Mouse (Mus musculus): ENCODE data around the gene Nme9. TPM values are rescaled to one million over a fixed set of nuclear protein-coding genes. Genes with fewer than 3 reads are reported as not detected.

Gene Nme9
- polyA plus RNA-seq, 1 experiment from 2014 or later, result not detected

DNA sequence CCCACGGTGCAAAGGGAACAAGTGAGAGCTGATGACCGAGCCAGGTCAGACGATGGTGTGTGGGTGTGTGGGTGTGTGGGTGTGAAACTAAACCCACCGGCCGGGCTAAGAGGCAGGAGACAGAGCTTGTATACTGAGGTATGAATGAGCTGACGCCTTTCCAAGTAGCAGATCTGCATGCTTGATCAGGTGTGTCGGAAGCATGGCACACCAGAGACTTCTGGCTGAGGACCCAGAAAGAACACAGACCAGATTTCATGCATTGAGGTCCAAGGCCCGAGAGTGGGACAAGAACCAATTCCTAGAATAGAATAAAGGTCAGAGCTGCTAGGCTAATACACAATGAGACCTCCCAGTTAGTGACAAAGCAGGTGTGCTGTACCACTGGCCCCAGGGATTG, 12.2 kb upstream of the Nme9 start:
- 84% methylated on average over 8 of the region's 8 CpGs for WGBS
- peaks cover 11% of the 10 kb centered on the region for H3K27me3 ChIP-seq (ENCODE audit: control insufficient read depth, insufficient read depth, low read length)
- no peak for ATAC-seq (ENCODE audit: insufficient number of reproducible peaks, low FRiP score, low TSS enrichment, low read depth)

GRCm38 (mm10) chr9:99440941-99441340, 10.3 kb upstream of the Nme9 start:
- Histone ChIP-seq H3K4me2 (ENCODE audit: low read depth, severe bottlenecking) (no peak overlapping the region), H3K4me3 (ENCODE audit: low read depth, low read length) (no peak overlapping the region), H3K27ac (replicated peaks; ENCODE audit: low read depth, low read length) (no peak overlapping the region), H3K4me1 (ENCODE audit: control insufficient read depth, insufficient read depth, low read length) (no peaks in the 10 kb centered on the region; the same call in 1 of the 2 replicates), H3K36me3 (ENCODE audit: control insufficient read depth, insufficient read depth, low read length) (no peaks in the 10 kb centered on the region), H3K27me3 (ENCODE audit: control insufficient read depth, insufficient read depth, low read length) (peaks cover 11% of the 10 kb centered on the region), H3K9ac (ENCODE audit: low read length) (no peak overlapping the region), H3K9me3 (ENCODE audit: control insufficient read depth, low read length) (no peaks in the 10 kb centered on the region)
- DNase-seq (ENCODE audit: low spot score) (no peak), ATAC-seq (ENCODE audit: insufficient number of reproducible peaks, low FRiP score, low TSS enrichment, low read depth) (no peak)
- 86% methylated on average over 5 of the region's 5 CpGs for WGBS

More for the DNA sequence above, 12.2 kb upstream of the Nme9 start:
- no peak for DNase-seq (ENCODE audit: low spot score)
- Histone ChIP-seq H3K27ac (replicated peaks; ENCODE audit: low read depth, low read length) (no peak overlapping the region), H3K36me3 (ENCODE audit: control insufficient read depth, insufficient read depth, low read length) (no peaks in the 10 kb centered on the region), H3K4me3 (ENCODE audit: low read depth, low read length) (no peak overlapping the region), H3K9me3 (ENCODE audit: control insufficient read depth, low read length) (no peaks in the 10 kb centered on the region), H3K9ac (ENCODE audit: low read length) (no peak overlapping the region), H3K4me1 (ENCODE audit: control insufficient read depth, insufficient read depth, low read length) (peaks cover 9% of the 10 kb centered on the region; the same call in 1 of the 2 replicates), H3K4me2 (ENCODE audit: low read depth, severe bottlenecking) (no peak overlapping the region)

GRCm38 (mm10) chr9:99441647-99442433, 9.4 kb upstream of the Nme9 start:
- no peak overlapping the region for H3K4me3 ChIP-seq (ENCODE audit: low read depth, low read length)
- 92% methylated on average over 4 of the region's 4 CpGs for WGBS
- H3K36me3 ChIP-seq (ENCODE audit: control insufficient read depth, insufficient read depth, low read length), result no peaks in the 10 kb centered on the region
- no peaks in the 10 kb centered on the region for H3K9me3 ChIP-seq (ENCODE audit: control insufficient read depth, low read length)
- no peak overlapping the region for H3K27ac ChIP-seq (replicated peaks; ENCODE audit: low read depth, low read length)
- H3K4me1 ChIP-seq (ENCODE audit: control insufficient read depth, insufficient read depth, low read length), result no peaks in the 10 kb centered on the region; the same call in 1 of the 2 replicates
- H3K27me3 ChIP-seq (ENCODE audit: control insufficient read depth, insufficient read depth, low read length), result peaks cover 11% of the 10 kb centered on the region
- ATAC-seq (ENCODE audit: insufficient number of reproducible peaks, low FRiP score, low TSS enrichment, low read depth), result peak; percentile 33; the same call in 1 of the 2 replicates
- H3K4me2 ChIP-seq (ENCODE audit: low read depth, severe bottlenecking), result no peak overlapping the region
- no peak overlapping the region for H3K9ac ChIP-seq (ENCODE audit: low read length)
- DNase-seq (ENCODE audit: low spot score), result no peak

DNA sequence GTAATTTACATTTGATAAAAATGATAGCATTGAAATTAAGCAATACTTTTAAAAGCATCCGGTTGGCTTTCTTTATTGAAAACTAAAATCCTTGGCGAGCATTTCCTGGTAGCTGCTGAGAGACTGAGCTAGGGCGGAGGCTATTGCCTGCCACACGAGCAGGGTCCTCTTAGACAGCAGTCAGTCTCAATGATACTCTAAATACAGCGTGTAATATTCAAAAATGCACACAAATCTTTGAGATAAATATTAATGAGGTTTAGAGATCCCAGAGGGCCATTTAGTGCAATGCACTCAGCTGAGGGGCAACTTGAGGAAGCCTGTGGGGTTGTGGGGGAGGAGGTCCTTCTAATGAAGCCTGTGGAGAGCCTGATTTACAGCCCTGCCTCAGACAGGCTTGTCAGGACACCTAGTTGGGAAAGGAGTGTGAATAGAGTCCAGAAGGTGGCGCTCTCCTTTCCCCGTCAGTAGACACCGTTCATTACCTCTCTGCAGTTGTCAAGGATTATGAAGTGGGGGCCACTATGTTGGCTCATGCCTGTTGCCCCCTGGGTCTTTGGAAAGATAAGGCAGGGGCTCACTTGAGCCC, 6.6 kb upstream of the Nme9 start:
- 40% methylated on average over 8 of the region's 8 CpGs for WGBS
- ATAC-seq (ENCODE audit: insufficient number of reproducible peaks, low FRiP score, low TSS enrichment, low read depth), result no peak
- DNase-seq (ENCODE audit: low spot score), result peak; percentile 53

DNA sequence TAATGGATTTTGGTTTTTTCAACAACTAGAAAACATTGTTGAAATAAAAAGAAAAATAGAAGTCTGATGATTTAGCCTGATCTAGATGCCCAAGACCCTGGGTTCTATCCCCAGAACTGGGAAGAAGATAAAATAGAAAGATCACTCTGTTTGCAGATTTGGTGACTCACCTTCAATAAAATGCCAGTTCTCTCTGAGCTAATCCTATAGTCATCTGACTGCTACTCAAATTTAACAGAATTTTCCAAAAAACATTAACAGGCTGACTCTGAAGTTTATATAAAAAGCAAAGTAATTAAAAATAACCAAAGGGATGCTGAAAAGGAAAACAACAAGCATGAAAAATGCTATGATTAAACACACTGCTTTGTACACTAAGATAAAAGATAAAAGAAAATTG, 5.0 kb upstream of the Nme9 start:
- Histone ChIP-seq H3K27ac (replicated peaks; ENCODE audit: low read depth, low read length) (no peak overlapping the region), H3K4me3 (ENCODE audit: low read depth, low read length) (no peak overlapping the region), H3K27me3 (ENCODE audit: control insufficient read depth, insufficient read depth, low read length) (no peaks in the 10 kb centered on the region), H3K4me1 (ENCODE audit: control insufficient read depth, insufficient read depth, low read length) (no peaks in the 10 kb centered on the region), H3K9ac (ENCODE audit: low read length) (no peak overlapping the region), H3K4me2 (ENCODE audit: low read depth, severe bottlenecking) (no peak overlapping the region), H3K9me3 (ENCODE audit: control insufficient read depth, low read length) (no peaks in the 10 kb centered on the region), H3K36me3 (ENCODE audit: control insufficient read depth, insufficient read depth, low read length) (no peaks in the 10 kb centered on the region)
- no peak for DNase-seq (ENCODE audit: low spot score)
- ATAC-seq (ENCODE audit: insufficient number of reproducible peaks, low FRiP score, low TSS enrichment, low read depth), result no peak

More for the DNA sequence above, 6.6 kb upstream of the Nme9 start:
- Histone ChIP-seq H3K27ac (replicated peaks; ENCODE audit: low read depth, low read length) (no peak overlapping the region), H3K9me3 (ENCODE audit: control insufficient read depth, low read length) (no peaks in the 10 kb centered on the region), H3K4me2 (ENCODE audit: low read depth, severe bottlenecking) (no peak overlapping the region; the same call in 1 of the 2 replicates), H3K4me3 (ENCODE audit: low read depth, low read length) (no peak overlapping the region), H3K27me3 (ENCODE audit: control insufficient read depth, insufficient read depth, low read length) (no peaks in the 10 kb centered on the region), H3K36me3 (ENCODE audit: control insufficient read depth, insufficient read depth, low read length) (no peaks in the 10 kb centered on the region), H3K4me1 (ENCODE audit: control insufficient read depth, insufficient read depth, low read length) (no peaks in the 10 kb centered on the region), H3K9ac (ENCODE audit: low read length) (no peak overlapping the region)

- no peak overlapping the region for H3K9ac ChIP-seq (ENCODE audit: low read length)
- no peak for DNase-seq (ENCODE audit: low spot score)
- H3K4me1 ChIP-seq (ENCODE audit: control insufficient read depth, insufficient read depth, low read length), result no peaks in the 10 kb centered on the region
- H3K9me3 ChIP-seq (ENCODE audit: control insufficient read depth, low read length), result no peaks in the 10 kb centered on the region
- H3K36me3 ChIP-seq (ENCODE audit: control insufficient read depth, insufficient read depth, low read length), result no peaks in the 10 kb centered on the region
- ATAC-seq (ENCODE audit: insufficient number of reproducible peaks, low FRiP score, low TSS enrichment, low read depth), result no peak
- H3K27me3 ChIP-seq (ENCODE audit: control insufficient read depth, insufficient read depth, low read length), result no peaks in the 10 kb centered on the region
- no peak overlapping the region for H3K4me2 ChIP-seq (ENCODE audit: low read depth, severe bottlenecking)
- 92% methylated on average over 3 of the region's 3 CpGs for WGBS
- no peak overlapping the region for H3K4me3 ChIP-seq (ENCODE audit: low read depth, low read length)
- no peak overlapping the region for H3K27ac ChIP-seq (replicated peaks; ENCODE audit: low read depth, low read length)
Observed at GRCm38 (mm10) chr9:99447323-99447722, 4.0 kb upstream of the Nme9 start.

DNA sequence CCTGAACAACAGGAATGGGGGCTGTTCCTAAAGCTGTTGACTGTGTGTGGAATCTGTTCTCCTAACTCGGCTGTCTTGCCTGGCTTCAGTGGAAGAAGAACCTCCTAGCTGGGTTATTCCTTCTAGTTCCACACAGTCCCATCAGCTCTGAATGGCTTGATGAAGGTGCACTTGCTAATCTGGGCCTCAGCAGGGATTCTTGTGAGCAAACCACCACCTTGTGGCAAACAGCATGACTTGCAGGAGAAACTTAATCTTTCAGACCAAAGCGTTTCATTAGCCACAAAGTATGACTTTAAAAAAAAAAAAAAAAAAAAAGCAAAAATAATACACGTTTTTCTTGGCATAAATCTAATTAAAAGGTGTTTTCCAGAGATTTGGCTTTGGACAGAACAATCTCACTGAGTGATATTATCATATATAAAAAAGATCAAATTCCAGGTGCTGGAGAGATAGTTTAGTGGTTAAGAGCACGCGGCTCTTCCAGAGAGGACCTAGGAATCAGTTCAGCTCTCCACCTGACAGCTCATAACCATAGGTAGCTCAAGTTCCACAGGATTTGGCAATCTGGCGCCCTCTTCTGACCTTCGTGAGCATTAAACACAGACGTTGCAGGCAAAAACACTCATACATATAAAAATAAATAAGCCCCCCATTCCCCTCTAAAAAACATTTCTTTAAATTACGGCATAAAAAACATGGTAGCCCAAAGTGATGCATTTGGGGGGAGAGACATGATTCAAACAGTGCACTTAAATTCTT, 1.2 kb upstream of the Nme9 start:
- no peak for DNase-seq (ENCODE audit: low spot score)

DNA sequence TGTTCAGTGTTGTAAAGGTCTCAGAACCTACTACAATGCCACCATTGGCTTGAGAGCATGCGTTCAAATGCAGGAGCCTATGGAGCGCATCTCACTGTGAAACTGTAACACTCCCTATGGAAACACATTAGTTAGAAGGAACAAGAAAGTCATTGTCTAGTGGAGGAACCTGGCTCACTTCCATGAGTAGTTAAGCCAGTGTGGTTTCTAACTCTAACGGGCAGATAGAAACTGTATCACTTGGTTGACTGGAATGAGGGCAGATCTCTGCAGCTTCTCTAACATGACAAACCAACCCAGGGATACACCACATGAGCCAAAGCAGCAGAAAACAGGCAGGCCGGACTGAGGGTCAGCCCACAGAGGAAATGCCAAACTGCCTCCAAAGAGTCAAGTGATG, 2.9 kb downstream of the Nme9 start:
- ATAC-seq (ENCODE audit: insufficient number of reproducible peaks, low FRiP score, low TSS enrichment, low read depth) (no peak), DNase-seq (ENCODE audit: low spot score) (no peak)
- WGBS, result 83% methylated on average over 4 of the region's 4 CpGs
- Histone ChIP-seq H3K4me1 (ENCODE audit: control insufficient read depth, insufficient read depth, low read length) (no peaks in the 10 kb centered on the region), H3K27me3 (ENCODE audit: control insufficient read depth, insufficient read depth, low read length) (no peaks in the 10 kb centered on the region), H3K36me3 (ENCODE audit: control insufficient read depth, insufficient read depth, low read length) (no peaks in the 10 kb centered on the region), H3K4me2 (ENCODE audit: low read depth, severe bottlenecking) (no peak overlapping the region), H3K9me3 (ENCODE audit: control insufficient read depth, low read length) (no peaks in the 10 kb centered on the region), H3K4me3 (ENCODE audit: low read depth, low read length) (no peak overlapping the region), H3K27ac (replicated peaks; ENCODE audit: low read depth, low read length) (no peak overlapping the region), H3K9ac (ENCODE audit: low read length) (no peak overlapping the region)

More for the DNA sequence above, 1.2 kb upstream of the Nme9 start:
- H3K27ac ChIP-seq (replicated peaks; ENCODE audit: low read depth, low read length), result no peak overlapping the region
- H3K4me2 ChIP-seq (ENCODE audit: low read depth, severe bottlenecking), result no peak overlapping the region
- no peak for ATAC-seq (ENCODE audit: insufficient number of reproducible peaks, low FRiP score, low TSS enrichment, low read depth)
- 42% methylated on average over 9 of the region's 9 CpGs for WGBS
- H3K4me1 ChIP-seq (ENCODE audit: control insufficient read depth, insufficient read depth, low read length), result no peaks in the 10 kb centered on the region
- H3K9ac ChIP-seq (ENCODE audit: low read length), result no peak overlapping the region
- no peaks in the 10 kb centered on the region for H3K27me3 ChIP-seq (ENCODE audit: control insufficient read depth, insufficient read depth, low read length)
- no peaks in the 10 kb centered on the region for H3K36me3 ChIP-seq (ENCODE audit: control insufficient read depth, insufficient read depth, low read length)
- H3K4me3 ChIP-seq (ENCODE audit: low read depth, low read length), result no peak overlapping the region
- H3K9me3 ChIP-seq (ENCODE audit: control insufficient read depth, low read length), result no peaks in the 10 kb centered on the region

Measured in limb, embryonic 11.5 days (tissue).